Mouse (Mus musculus) neural tube, embryonic 11.5 days (tissue): ENCODE measurements at regions not wholly inside any gene's neighbourhood (a gene's known extent, or its start where the extent isn't known, plus 50 kb on each side); places are given as distances from the start of the nearest gene placed in this dataset.

ENCODE experiments used
- ATAC-seq: fragments of 200-750 bp; cut with Nextera tagmentation; 2 replicates; pipeline ENCODE4 v1.8.0; 2017; ENCODE audit warnings: moderate number of reproducible peaks, mild to moderate bottlenecking, moderate TSS enrichment, moderate library complexity; ENCODE audit not compliant: insufficient read depth, low FRiP score, low TSS enrichment
- DNase-seq: peaks from one replicate; pipeline ENCODE4 v3.0.0-alpha.2; 2015; ENCODE audit warnings: low spot score
- H3K27ac ChIP-seq: fragments of 300-500 bp; sonication (generic); 2 replicates; pipeline ENCODE4 v1.5.1; 2014; ENCODE audit warnings: low read depth, mild to moderate bottlenecking, low read length
- H3K27me3 ChIP-seq: fragments of 300-500 bp; sonication (generic); 2 replicates; pipeline ENCODE4 v1.6.1; 2014; ENCODE audit warnings: mild to moderate bottlenecking, low read length, mixed read lengths; ENCODE audit not compliant: control insufficient read depth, insufficient read depth
- H3K36me3 ChIP-seq: fragments of 300-500 bp; sonication (generic); 2 replicates; pipeline ENCODE4 v1.6.1; 2014; ENCODE audit warnings: mild to moderate bottlenecking, low read length, moderate library complexity, mixed read lengths; ENCODE audit not compliant: control insufficient read depth, insufficient read depth
- H3K4me1 ChIP-seq: fragments of 300-500 bp; sonication (generic); 2 replicates; pipeline ENCODE4 v1.6.1; 2014; ENCODE audit warnings: low read length, mixed read lengths; ENCODE audit not compliant: control insufficient read depth, insufficient read depth
- H3K4me2 ChIP-seq: fragments of 300-500 bp; sonication (generic); 2 replicates; pipeline ENCODE4 v1.6.1; 2014; ENCODE audit warnings: low read depth, mild to moderate bottlenecking, moderate library complexity
- H3K4me3 ChIP-seq: fragments of 300-500 bp; sonication (generic); 2 replicates; pipeline ENCODE4 v1.5.1; 2014; ENCODE audit warnings: low read depth, low read length
- H3K9ac ChIP-seq: fragments of 300-500 bp; sonication (generic); 2 replicates; pipeline ENCODE4 v1.6.1; 2014; ENCODE audit warnings: mild to moderate bottlenecking, low read length
- H3K9me3 ChIP-seq: fragments of 300-500 bp; sonication (generic); 2 replicates; pipeline ENCODE4 v1.6.1; 2016; ENCODE audit warnings: low read length; ENCODE audit not compliant: control insufficient read depth
- WGBS: fragments of 180-500 bp; shearing (Covaris S2); extraction: QIAGEN DNeasy Blood & Tissue Kit; methylation state at CpG from one replicate; pipeline ENCODE4 v1.1.7; 2014; 5-methylcytosine and 5-hydroxymethylcytosine counted together

DNA sequence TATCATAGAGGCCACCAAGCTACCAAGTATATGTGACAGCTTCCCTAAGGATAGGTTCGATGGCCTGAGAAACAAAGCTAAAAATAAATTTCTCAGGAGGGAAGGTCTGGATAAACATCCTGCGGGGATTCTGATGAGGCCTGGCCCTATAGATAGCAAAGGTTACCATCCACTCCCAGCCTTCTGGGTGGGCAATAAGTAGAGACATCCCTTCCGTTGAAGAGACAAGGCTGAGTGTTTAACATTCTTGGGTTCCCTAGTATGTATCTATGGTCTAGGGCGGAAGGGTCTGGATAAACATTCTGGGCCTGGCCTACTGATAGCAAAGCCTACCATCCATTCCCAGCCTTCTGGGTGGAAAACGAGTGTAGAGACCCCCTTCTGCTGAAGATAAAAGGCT is 180.5 kb upstream of the Dlk1 start:
- H3K9me3 ChIP-seq: no peaks in the 10 kb centered on the region
- 81% methylated on average over 5 of the region's 5 CpGs for WGBS
- no peaks in the 10 kb centered on the region for H3K36me3 ChIP-seq
- DNase-seq (no peak), ATAC-seq (no peak)
- H3K27me3 ChIP-seq: no peaks in the 10 kb centered on the region
- no peak overlapping the region for H3K4me2 ChIP-seq
- no peaks in the 10 kb centered on the region for H3K4me1 ChIP-seq
- no peak overlapping the region for H3K9ac ChIP-seq
- no peak overlapping the region for H3K4me3 ChIP-seq
- no peak overlapping the region for H3K27ac ChIP-seq

GRCm38 (mm10) chr12:109314850-109315249 is 137.8 kb upstream of the Dlk1 start:
- Histone ChIP-seq H3K4me1 (no peaks in the 10 kb centered on the region), H3K4me3 (no peak overlapping the region), H3K9me3 (no peaks in the 10 kb centered on the region), H3K36me3 (no peaks in the 10 kb centered on the region), H3K9ac (no peak overlapping the region), H3K27me3 (no peaks in the 10 kb centered on the region), H3K4me2 (no peak overlapping the region), H3K27ac (no peak overlapping the region)
- WGBS: 28% methylated on average over 6 of the region's 6 CpGs
- ATAC-seq (no peak), DNase-seq (peak; percentile 29)

- no peak for DNase-seq
- H3K4me1 ChIP-seq: no peaks in the 10 kb centered on the region
- 75% methylated on average over 11 of the region's 11 CpGs for WGBS
- H3K4me2 ChIP-seq: no peak overlapping the region
- H3K4me3 ChIP-seq: no peak overlapping the region
- H3K9ac ChIP-seq: no peak overlapping the region
- H3K27me3 ChIP-seq: no peaks in the 10 kb centered on the region
- ATAC-seq: no peak
- no peaks in the 10 kb centered on the region for H3K36me3 ChIP-seq
- no peaks in the 10 kb centered on the region for H3K9me3 ChIP-seq
- H3K27ac ChIP-seq: no peak overlapping the region
Observed at GRCm38 (mm10) chr12:109325986-109326385, 126.6 kb upstream of the Dlk1 start.

DNA sequence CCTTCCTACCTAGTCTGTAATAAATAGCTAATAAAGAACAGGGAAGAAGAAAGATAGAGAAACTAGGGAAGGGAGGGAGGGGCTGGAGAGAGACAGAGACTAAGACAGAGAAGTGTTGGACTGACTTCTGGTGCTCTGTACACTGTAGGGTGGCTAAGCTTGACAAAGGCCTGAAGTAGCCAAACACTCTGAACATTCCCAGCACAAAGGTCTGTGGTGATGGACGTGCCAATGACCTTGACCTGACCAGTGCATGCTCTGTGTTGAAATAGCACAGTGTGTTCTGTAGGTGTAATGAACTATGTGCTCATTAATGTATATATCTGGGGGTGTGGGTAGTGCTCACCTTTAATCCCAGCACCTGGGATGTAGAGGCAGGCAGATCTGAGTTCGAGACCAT is 81.3 kb upstream of the Dlk1 start:
- no peak overlapping the region for H3K27ac ChIP-seq
- no peak for ATAC-seq
- H3K4me2 ChIP-seq: no peak overlapping the region
- no peak for DNase-seq
- no peaks in the 10 kb centered on the region for H3K36me3 ChIP-seq
- H3K4me3 ChIP-seq: no peak overlapping the region
- H3K9ac ChIP-seq: no peak overlapping the region
- H3K9me3 ChIP-seq: no peaks in the 10 kb centered on the region
- H3K4me1 ChIP-seq: no peaks in the 10 kb centered on the region
- WGBS: 79% methylated on average over 2 of the region's 2 CpGs
- no peaks in the 10 kb centered on the region for H3K27me3 ChIP-seq

DNA sequence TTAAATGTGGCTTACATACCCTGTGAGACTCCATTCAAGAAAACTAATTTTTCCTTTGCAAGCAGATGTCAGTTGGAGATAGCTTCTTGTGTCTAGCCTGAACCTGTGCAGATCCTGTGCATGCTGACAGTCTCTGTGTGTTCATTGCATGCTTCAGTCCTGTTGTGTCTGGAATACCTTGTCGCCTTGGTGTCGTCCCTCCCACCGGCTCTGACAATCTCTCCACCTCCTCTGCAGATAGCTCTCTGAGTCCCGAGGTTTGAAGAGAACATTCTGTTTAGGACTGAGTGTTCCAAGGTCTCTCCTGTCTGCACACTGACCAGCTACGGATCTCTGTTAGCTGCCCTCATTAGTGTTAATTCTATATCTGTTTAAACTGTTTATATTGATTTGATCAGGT is 66.8 kb upstream of the Dlk1 start:
- no peak for ATAC-seq
- no peaks in the 10 kb centered on the region for H3K4me1 ChIP-seq
- no peak overlapping the region for H3K9ac ChIP-seq
- WGBS: 81% methylated on average over 5 of the region's 5 CpGs
- no peak overlapping the region for H3K27ac ChIP-seq
- no peak for DNase-seq
- no peaks in the 10 kb centered on the region for H3K36me3 ChIP-seq
- H3K27me3 ChIP-seq: no peaks in the 10 kb centered on the region
- no peak overlapping the region for H3K4me2 ChIP-seq
- no peak overlapping the region for H3K4me3 ChIP-seq
- H3K9me3 ChIP-seq: no peaks in the 10 kb centered on the region

GRCm38 (mm10) chr12:109388791-109389190 is 63.8 kb upstream of the Dlk1 start:
- Histone ChIP-seq H3K27ac (no peak overlapping the region), H3K9ac (no peak overlapping the region), H3K36me3 (no peaks in the 10 kb centered on the region), H3K9me3 (no peaks in the 10 kb centered on the region), H3K4me2 (no peak overlapping the region), H3K4me1 (peaks cover 3% of the 10 kb centered on the region; the same call in 1 of the 2 replicates), H3K4me3 (no peak overlapping the region), H3K27me3 (no peaks in the 10 kb centered on the region)
- peak; percentile 11 for DNase-seq
- 39% methylated on average over 7 of the region's 7 CpGs for WGBS
- ATAC-seq: no peak

DNA sequence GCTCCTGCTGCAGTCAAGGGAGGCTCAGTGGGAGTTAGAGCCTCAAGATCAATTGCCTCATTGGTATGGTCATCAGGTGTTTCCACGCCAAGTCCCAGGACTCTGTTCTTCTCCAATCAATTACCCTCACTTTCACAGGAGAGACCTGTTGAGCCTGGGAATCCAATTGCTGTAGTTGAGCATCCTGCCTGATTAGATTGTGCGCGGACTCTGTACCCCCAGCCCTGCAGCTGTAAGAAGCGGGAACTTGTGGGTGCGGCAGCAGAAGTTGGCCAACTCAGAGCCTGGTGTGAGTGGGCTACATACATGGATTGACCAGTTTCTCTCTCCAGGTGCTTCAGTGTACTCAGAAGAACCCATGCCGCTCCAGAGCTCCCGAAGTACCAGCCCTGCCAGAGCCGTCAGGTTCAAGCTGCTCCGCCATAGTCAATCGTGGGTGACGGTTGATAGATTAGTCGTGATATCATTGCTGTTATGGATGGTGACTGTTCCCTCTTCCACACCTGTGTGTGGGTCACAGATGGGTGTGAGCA is 62.2 kb upstream of the Dlk1 start:
- DNase-seq (peak; percentile 7), ATAC-seq (no peak)
- no peaks in the 10 kb centered on the region for H3K9me3 ChIP-seq
- 92% methylated on average over 12 of the region's 12 CpGs for WGBS
- no peak overlapping the region for H3K9ac ChIP-seq
- no peak overlapping the region for H3K4me3 ChIP-seq
- H3K27ac ChIP-seq: no peak overlapping the region
- H3K4me1 ChIP-seq: peaks cover 3% of the 10 kb centered on the region; the same call in 1 of the 2 replicates
- H3K27me3 ChIP-seq: no peaks in the 10 kb centered on the region
- H3K4me2 ChIP-seq: no peak overlapping the region
- no peaks in the 10 kb centered on the region for H3K36me3 ChIP-seq

- H3K9me3 ChIP-seq: no peaks in the 10 kb centered on the region
- no peak overlapping the region for H3K27ac ChIP-seq
- no peak overlapping the region for H3K4me3 ChIP-seq
- DNase-seq (no peak), ATAC-seq (no peak)
- H3K4me1 ChIP-seq: peaks cover 3% of the 10 kb centered on the region; the same call in 1 of the 2 replicates
- no peaks in the 10 kb centered on the region for H3K27me3 ChIP-seq
- 91% methylated on average over 8 of the region's 8 CpGs for WGBS
- H3K36me3 ChIP-seq: no peaks in the 10 kb centered on the region
- H3K9ac ChIP-seq: no peak overlapping the region
- H3K4me2 ChIP-seq: no peak overlapping the region
Observed at GRCm38 (mm10) chr12:109390978-109391377, 61.6 kb upstream of the Dlk1 start.

DNA sequence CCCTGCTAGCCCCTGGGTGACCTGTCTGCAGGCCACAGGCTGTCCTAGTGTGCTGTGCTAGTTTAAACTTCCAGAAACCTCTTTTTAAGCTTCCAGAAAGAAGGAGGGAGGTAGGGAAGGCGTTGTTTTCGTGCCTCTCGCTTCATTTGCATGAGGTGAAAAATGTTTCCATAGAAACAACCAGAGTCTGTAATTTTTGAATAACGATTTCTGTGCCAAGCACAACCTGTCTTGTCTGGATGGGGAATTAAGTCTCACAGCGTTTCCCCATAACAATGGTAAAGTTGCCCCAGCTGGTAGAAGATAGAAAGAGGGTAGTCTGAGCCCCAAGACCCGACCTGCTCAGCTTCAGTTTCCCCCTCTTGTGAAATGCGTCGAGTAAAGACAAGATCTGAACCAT is 59.3 kb upstream of the Dlk1 start:
- H3K4me1 ChIP-seq: peaks cover 3% of the 10 kb centered on the region; the same call in 1 of the 2 replicates
- no peak for DNase-seq
- no peaks in the 10 kb centered on the region for H3K27me3 ChIP-seq
- no peaks in the 10 kb centered on the region for H3K36me3 ChIP-seq
- 0 out of 2 replicates have a peak overlapping the region, but pooled peaks have one; percentile 17 for H3K4me2 ChIP-seq
- no peak overlapping the region for H3K27ac ChIP-seq
- H3K9ac ChIP-seq: no peak overlapping the region
- H3K4me3 ChIP-seq: no peak overlapping the region
- H3K9me3 ChIP-seq: no peaks in the 10 kb centered on the region
- ATAC-seq: no peak
- 53% methylated on average over 8 of the region's 8 CpGs for WGBS
